Mouse (Mus musculus) CH12.LX (cell line): ENCODE data around the gene Fbxo47.

Experiments used
- CTCF ChIP-seq, 2 experiments: IDR thresholded peaks in 1 of 2; conservative IDR thresholded peaks in 1 of 2; 2 replicates each; pipeline ENCODE4 v1.5.1; 2011 to 2012; ENCODE audit warnings: low read depth in 2 of 2, low read length in 2 of 2, improper control_type of control experiment in 1 of 2, inconsistent platforms in 1 of 2, mild to moderate bottlenecking in 1 of 2, moderate library complexity in 1 of 2
- EP300 ChIP-seq: IDR thresholded peaks from 2 replicates; pipeline ENCODE4 v1.6.1; 2011; ENCODE audit warnings: low read length, improper control_type of control experiment
- IRF4 ChIP-seq: IDR thresholded peaks from 2 replicates; pipeline ENCODE4 v1.6.1; 2014; ENCODE audit warnings: low read depth, mild to moderate bottlenecking, inconsistent platforms, low read length, improper control_type of control experiment
- MXI1 ChIP-seq: IDR thresholded peaks from 2 replicates; pipeline ENCODE4 v1.6.1; 2011; ENCODE audit warnings: mild to moderate bottlenecking, low read depth, low read length, improper control_type of control experiment
- POLR2A ChIP-seq: IDR thresholded peaks from 2 replicates; pipeline ENCODE4 v1.6.1; 2011; ENCODE audit warnings: low read depth, mild to moderate bottlenecking, improper control_type of control experiment, low read length

DNA sequence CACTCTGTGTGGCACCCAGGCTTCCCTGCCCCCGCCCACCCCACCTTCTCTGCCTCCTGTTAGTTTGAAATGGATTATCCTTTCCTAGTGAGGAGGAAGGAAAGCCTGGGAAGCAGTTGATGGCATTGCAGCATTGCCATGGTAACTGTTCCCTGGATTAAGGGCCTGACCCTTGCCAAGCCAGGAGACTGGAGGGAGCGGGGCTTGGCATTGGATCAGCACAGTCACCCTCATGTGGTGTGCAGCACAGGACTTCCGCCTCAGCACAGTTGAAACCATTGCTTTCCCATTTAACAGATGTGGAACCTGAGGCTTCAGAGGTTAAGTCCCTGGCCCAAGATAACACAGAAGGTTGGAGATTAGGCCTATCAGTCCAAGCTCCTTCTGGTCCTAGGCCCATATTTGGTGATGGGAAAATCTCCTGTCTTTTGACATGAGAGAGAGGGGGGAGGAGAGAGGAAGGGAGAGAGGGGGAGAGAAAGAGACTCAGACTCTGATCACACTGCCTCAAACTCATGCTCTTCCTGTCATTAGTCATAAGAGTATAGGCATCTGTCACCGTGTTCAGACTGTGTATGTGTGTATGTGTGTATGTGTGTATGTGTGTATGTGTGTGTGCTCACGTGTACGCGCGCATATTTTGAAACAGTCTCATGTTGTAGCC lies 62.4 kb downstream of the Fbxo47 start:
- TF ChIP-seq POLR2A: no peak
- no peak for TF ChIP-seq EP300
- TF ChIP-seq MXI1: no peak
- no peak for TF ChIP-seq IRF4
- TF ChIP-seq CTCF (conservative IDR thresholded peaks at IDR 0.05 in 1 of 2, IDR thresholded peaks at IDR 0.05 in 1 of 2; ENCODE audit: low read depth in 2 of 2, low read length in 2 of 2): no peak
